Comparison of ENCODE assay signal across 8 mouse cellular contexts in genomic region chr16:93884722-93885113, GRCm38 (mm10). TPM values are rescaled to one million over a fixed set of nuclear protein-coding genes. Genes with fewer than 3 reads are reported as not detected.
DNase-seq lines count a peak whose midpoint lies in the region; ATAC-seq and TF ChIP-seq lines count a peak whose summit lies in the region.

No protein-coding gene starts in this region.

- WGBS in heart, embryonic 10.5 days = 65% methylated on average over 5 of the region's 5 CpGs
- 62% methylated on average over 5 of the region's 5 CpGs for WGBS in heart, embryonic 15.5 days
- 38% methylated on average over 5 of the region's 5 CpGs for WGBS in liver, embryonic 15.5 days (ENCODE audit: insufficient replicate concordance)

- H3K9me3 ChIP-seq in heart, embryonic 10.5 days = no peaks in the 10 kb centered on the region
- no peaks in the 10 kb centered on the region for H3K9me3 ChIP-seq in E14TG2a.4 (ENCODE audit: low read length)
- H3K9me3 ChIP-seq in heart, embryonic 15.5 days (replicated peaks) = no peaks in the 10 kb centered on the region
- no peaks in the 10 kb centered on the region for H3K9me3 ChIP-seq in liver, embryonic 15.5 days (replicated peaks)

- no peak for TF ChIP-seq CTCF in E14TG2a.4 (conservative IDR thresholded peaks at IDR 0.05; ENCODE audit: low read length)

- H3K4me2 ChIP-seq in heart, embryonic 15.5 days = peak overlapping the region; percentile 95
- H3K4me2 ChIP-seq in liver, embryonic 15.5 days = peak overlapping the region; percentile 96

- H3K9ac ChIP-seq in heart, embryonic 15.5 days = peak overlapping the region; percentile 76
- H3K9ac ChIP-seq in liver, embryonic 15.5 days = peak overlapping the region; percentile 75

- no peak for ATAC-seq in heart, embryonic 15.5 days (replicated peaks; ENCODE audit: insufficient number of reproducible peaks, insufficient read depth, low FRiP score, low read depth)
- ATAC-seq in liver, embryonic 15.5 days (ENCODE audit: insufficient read depth) = no peak

- H3K27me3 ChIP-seq in heart, embryonic 10.5 days (ENCODE audit: insufficient read depth, poor library complexity, severe bottlenecking) = no peaks in the 10 kb centered on the region
- no peaks in the 10 kb centered on the region for H3K27me3 ChIP-seq in E14TG2a.4 (ENCODE audit: insufficient read depth, low read length)
- no peaks in the 10 kb centered on the region for H3K27me3 ChIP-seq in heart, embryonic 15.5 days
- H3K27me3 ChIP-seq in liver, embryonic 15.5 days = no peaks in the 10 kb centered on the region

- peaks cover 24% of the 10 kb centered on the region for H3K4me1 ChIP-seq in heart, embryonic 10.5 days
- H3K4me1 ChIP-seq in E14TG2a.4 (replicated peaks; ENCODE audit: low read depth, low read length) = peaks cover 63% of the 10 kb centered on the region
- peaks cover 3% of the 10 kb centered on the region; the same call in 1 of the 2 replicates for H3K4me1 ChIP-seq in heart, embryonic 15.5 days (replicated peaks)
- peaks cover 28% of the 10 kb centered on the region for H3K4me1 ChIP-seq in liver, embryonic 15.5 days (replicated peaks)

- H3K36me3 ChIP-seq in heart, embryonic 10.5 days = peaks cover 33% of the 10 kb centered on the region
- H3K36me3 ChIP-seq in E14TG2a.4 (ENCODE audit: insufficient read depth, low read length) = peaks cover 49% of the 10 kb centered on the region
- peaks cover 16% of the 10 kb centered on the region for H3K36me3 ChIP-seq in heart, embryonic 15.5 days
- peaks cover 34% of the 10 kb centered on the region for H3K36me3 ChIP-seq in liver, embryonic 15.5 days (replicated peaks)

- H3K27ac ChIP-seq in heart, embryonic 10.5 days = peak overlapping the region; percentile 88
- H3K27ac ChIP-seq in heart, embryonic 15.5 days = no peak overlapping the region
- peak overlapping the region; percentile 64; the same call in 1 of the 2 replicates for H3K27ac ChIP-seq in liver, embryonic 15.5 days (replicated peaks)

- DNase-seq in heart, embryonic 10.5 days (ENCODE audit: low spot score) = no peak
- DNase-seq in heart, adult 8-10 months (ENCODE audit: low spot score) = no peak
- DNase-seq in right cerebral cortex, postnatal 25 days = no peak
- DNase-seq in frontal cortex, postnatal 36 days (ENCODE audit: low spot score in 2 of 2) = no peak
- no peak for DNase-seq in embryo, embryonic 11 days

- peak overlapping the region; percentile 84 for H3K4me3 ChIP-seq in heart, embryonic 10.5 days
- H3K4me3 ChIP-seq in E14TG2a.4 (replicated peaks; ENCODE audit: low read length) = peak overlapping the region; percentile 97
- peak overlapping the region; percentile 93 for H3K4me3 ChIP-seq in heart, embryonic 15.5 days
- H3K4me3 ChIP-seq in liver, embryonic 15.5 days (replicated peaks) = peak overlapping the region; percentile 93

RNA-seq across cellular contexts. Expression of gene Chaf1b, which starts 1.0 kb away (rescaled TPM):
- 70.5 and 89.2 TPM in 2 replicates for polyA plus RNA-seq in heart, embryonic 10.5 days (2016; fragmentation: Nextera tagmentation; extraction: Ambion mirVana)
- 1 to 10 TPM in 1 of 4 experiments, under 1 TPM in 3; 0.60 to 1.5 (median 0.75) TPM for total RNA-seq in heart, adult 8-10 months (2022)
- 31.5 and 39.9 TPM in 2 replicates for polyA plus RNA-seq in heart, embryonic 15.5 days (2015; fragmentation: Nextera tagmentation; extraction: Ambion mirVana)
- polyA plus RNA-seq in liver, embryonic 15.5 days (2015; fragmentation: Nextera tagmentation; extraction: Ambion mirVana) = 40.1 and 40.3 TPM in 2 replicates

RNA-seq across cellular contexts. Expression of gene Morc3, which starts 52.8 kb away (rescaled TPM):
- 24.7 and 28.1 TPM in 2 replicates for polyA plus RNA-seq in heart, embryonic 10.5 days (2016; fragmentation: Nextera tagmentation; extraction: Ambion mirVana)
- 10 to 100 TPM; 12.7 to 25.2 (median 15.9) TPM for total RNA-seq in heart, adult 8-10 months (2022)
- 22.2 and 22.3 TPM in 2 replicates for polyA plus RNA-seq in heart, embryonic 15.5 days (2015; fragmentation: Nextera tagmentation; extraction: Ambion mirVana)
- 16.0 and 16.1 TPM in 2 replicates for polyA plus RNA-seq in liver, embryonic 15.5 days (2015; fragmentation: Nextera tagmentation; extraction: Ambion mirVana)
